Mouse (Mus musculus) myocyte (in vitro differentiated cells): ENCODE results near the gene Tnpo3. TPM values are rescaled to one million over a fixed set of nuclear protein-coding genes. Genes with fewer than 3 reads are reported as not detected.

ENCODE experiments used
- H3K27me3 ChIP-seq: one replicate; pipeline ENCODE4 v1.6.1; 2011; ENCODE audit not compliant: control insufficient read depth, insufficient read depth, insufficient read length
- H3K36me3 ChIP-seq: one replicate; pipeline ENCODE4 v1.6.1; 2011; ENCODE audit not compliant: control insufficient read depth, insufficient read depth
- H3K4me2 ChIP-seq: one replicate; pipeline ENCODE4 v1.6.1; 2011; ENCODE audit warnings: low read depth, control low read depth
- H3K4me3 ChIP-seq: one replicate; pipeline ENCODE4 v1.5.1; 2011; ENCODE audit warnings: mild to moderate bottlenecking, control low read depth, moderate library complexity
- H3K79me2 ChIP-seq: one replicate; pipeline ENCODE4 v1.6.1; 2011; ENCODE audit not compliant: control insufficient read depth, insufficient read depth
- H3ac ChIP-seq: one replicate; pipeline ENCODE4 v1.6.1; 2011; ENCODE audit not compliant: control insufficient read depth, insufficient read length
- CEBPB ChIP-seq: IDR thresholded peaks from 2 replicates; pipeline ENCODE4 v1.6.1; 2011; ENCODE audit warnings: mild to moderate bottlenecking, moderate library complexity; ENCODE audit not compliant: poor library complexity, insufficient read depth, severe bottlenecking
- E2F4 ChIP-seq: IDR thresholded peaks from one replicate; pipeline ENCODE4 v1.6.1; 2011; ENCODE audit warnings: mild to moderate bottlenecking, control low read depth, moderate library complexity; ENCODE audit not compliant: insufficient read depth
- MAX ChIP-seq: IDR thresholded peaks from one replicate; pipeline ENCODE4 v1.6.1; 2011; ENCODE audit warnings: low read depth, mild to moderate bottlenecking, control low read depth
- MYOD1 ChIP-seq, 3 experiments: IDR thresholded peaks; one replicate each; pipeline ENCODE4 v1.6.1; 2011; ENCODE audit warnings: control low read depth in 2 of 3, low read depth in 2 of 3, mild to moderate bottlenecking in 2 of 3, moderate library complexity in 1 of 3; ENCODE audit not compliant: insufficient read length in 2 of 3, control insufficient read depth in 1 of 3
- MYOG ChIP-seq, 3 experiments: IDR thresholded peaks; one replicate each; pipeline ENCODE4 v1.6.1; 2011; ENCODE audit warnings: control low read depth in 2 of 3, low read depth in 2 of 3, mild to moderate bottlenecking in 2 of 3; ENCODE audit not compliant: insufficient read length in 2 of 3, control insufficient read depth in 1 of 3, insufficient read depth in 1 of 3
- POLR2A ChIP-seq: IDR thresholded peaks from one replicate; pipeline ENCODE4 v1.6.1; 2011; ENCODE audit warnings: low read depth, mild to moderate bottlenecking, control low read depth, moderate library complexity; ENCODE audit not compliant: insufficient read length
- POLR2AphosphoS2 ChIP-seq: IDR thresholded peaks from one replicate; pipeline ENCODE4 v1.6.1; 2011; ENCODE audit warnings: low read depth, control low read depth; ENCODE audit not compliant: insufficient read length
- REST ChIP-seq: IDR thresholded peaks from one replicate; pipeline ENCODE4 v1.6.1; 2011; ENCODE audit warnings: mild to moderate bottlenecking, control low read depth, moderate library complexity; ENCODE audit not compliant: insufficient read depth, insufficient read length
- SRF ChIP-seq: IDR thresholded peaks from one replicate; pipeline ENCODE4 v1.6.1; 2011; ENCODE audit warnings: low read depth; ENCODE audit not compliant: control insufficient read depth, insufficient read length
- TCF12 ChIP-seq: IDR thresholded peaks from one replicate; pipeline ENCODE4 v1.6.1; 2011; ENCODE audit warnings: mild to moderate bottlenecking, control low read depth; ENCODE audit not compliant: poor library complexity, insufficient read depth, severe bottlenecking
- TCF3 ChIP-seq: IDR thresholded peaks from one replicate; pipeline ENCODE4 v1.6.1; 2011; ENCODE audit warnings: low read depth, control low read depth; ENCODE audit not compliant: insufficient read length
- USF1 ChIP-seq: IDR thresholded peaks from one replicate; pipeline ENCODE4 v1.6.1; 2011; ENCODE audit warnings: low read depth, mild to moderate bottlenecking, control low read depth, moderate library complexity
- polyA plus RNA-seq: library from polyadenylated mRNA; unstranded; fragments of >200 nt; fragmentation: generic; extraction: Trizol; gene quantifications from one replicate; pipeline ENCODE4 v1.2.1, GENCODE M21; 2012; ENCODE audit warnings: missing spikeins

Tnpo3 gene
- polyA plus RNA-seq, 1 experiment: 25.6 TPM

DNA sequence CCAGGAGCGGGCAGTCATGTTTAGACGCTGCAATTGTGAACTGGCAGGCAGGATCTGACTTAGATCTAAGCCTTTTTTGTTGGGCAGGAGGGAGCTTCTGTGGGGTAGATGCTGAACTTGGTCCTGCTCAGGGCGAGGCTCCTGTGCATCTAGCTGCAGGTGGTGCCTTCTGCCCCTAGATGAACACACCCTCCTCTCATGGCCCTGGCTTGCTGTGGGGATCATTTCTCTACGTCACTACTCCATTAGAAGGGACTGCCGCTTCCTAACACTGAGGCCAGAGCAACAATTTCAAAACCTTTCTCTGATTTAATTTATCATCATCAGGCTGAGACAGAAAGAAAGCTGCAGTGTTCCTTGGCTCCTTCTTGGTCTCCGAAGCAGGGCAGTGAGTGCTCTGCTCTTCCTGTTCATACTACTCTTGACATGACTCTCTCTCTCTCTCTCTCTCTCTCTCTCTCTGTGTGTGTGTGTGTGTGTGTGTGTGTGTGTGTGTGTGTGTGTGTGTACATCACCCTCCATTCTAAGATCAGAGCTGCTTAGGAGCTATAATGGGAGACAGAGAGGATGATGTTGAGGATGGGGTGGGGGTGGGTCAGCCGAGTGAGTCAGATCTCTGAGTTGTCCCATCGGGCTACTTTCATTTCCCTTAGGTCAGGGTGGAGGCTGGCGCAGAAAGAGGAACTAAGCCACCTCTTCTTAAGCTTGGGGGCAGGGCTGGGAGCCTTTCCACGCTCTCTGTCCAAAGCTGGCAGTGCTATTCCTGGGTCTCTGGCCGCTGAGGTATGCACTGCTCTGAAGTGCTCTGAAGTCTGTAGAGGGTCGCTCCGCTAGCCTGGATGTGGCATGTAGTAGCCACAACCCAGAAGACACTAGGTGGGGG is 80.9 kb downstream of the Tnpo3 start:
- Histone ChIP-seq H3K4me3 (no peak overlapping the region), H3K79me2 (no peaks in the 10 kb centered on the region), H3K4me2 (peak overlapping the region; percentile 57), H3K27me3 (peaks cover 12% of the 10 kb centered on the region), H3ac (no peak overlapping the region), H3K36me3 (no peaks in the 10 kb centered on the region)
- no peak for TF ChIP-seq MAX
- no peak for TF ChIP-seq SRF
- no peak for TF ChIP-seq USF1
- no peak for TF ChIP-seq REST
- TF ChIP-seq TCF12: no peak
- TF ChIP-seq POLR2AphosphoS2: no peak
- TF ChIP-seq CEBPB: no peak
- no peak for TF ChIP-seq E2F4
- TF ChIP-seq TCF3: no peak
- no peak for TF ChIP-seq MYOG (IDR thresholded peaks at IDR 0.05; ENCODE audit: control insufficient read depth in 1 of 3, insufficient read depth in 1 of 3, insufficient read length in 2 of 3, low read depth in 2 of 3)

DNA sequence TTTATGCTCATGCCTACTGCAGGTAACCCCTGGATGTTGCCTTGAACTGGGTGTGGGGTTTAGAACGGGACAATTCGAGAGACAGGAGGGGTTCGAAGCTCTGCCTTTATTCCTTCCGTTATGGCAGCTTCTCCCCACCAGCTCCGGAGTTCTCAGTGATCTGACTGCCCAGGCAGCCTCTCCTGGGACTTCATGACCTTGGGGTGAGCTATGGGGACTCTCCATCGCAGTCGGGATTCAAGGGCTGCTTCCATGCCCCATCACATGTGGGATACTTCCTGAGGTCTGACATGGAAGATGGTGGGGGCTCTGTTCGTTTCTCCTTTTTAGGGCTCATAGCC is 81.6 kb downstream of the Tnpo3 start:
- no peak for TF ChIP-seq CEBPB
- TF ChIP-seq E2F4: no peak
- no peak for TF ChIP-seq TCF12
- no peak for TF ChIP-seq USF1
- TF ChIP-seq REST: no peak
- no peak for TF ChIP-seq MYOD1 (IDR thresholded peaks at IDR 0.05; ENCODE audit: control insufficient read depth in 1 of 3, insufficient read length in 2 of 3, low read depth in 2 of 3)
- TF ChIP-seq POLR2A: no peak
- no peak for TF ChIP-seq SRF
- no peak for TF ChIP-seq MYOG (IDR thresholded peaks at IDR 0.05; ENCODE audit: control insufficient read depth in 1 of 3, insufficient read depth in 1 of 3, insufficient read length in 2 of 3, low read depth in 2 of 3)
- no peak for TF ChIP-seq POLR2AphosphoS2
- no peak for TF ChIP-seq TCF3
- no peak for TF ChIP-seq MAX
- Histone ChIP-seq H3ac (no peak overlapping the region), H3K36me3 (no peaks in the 10 kb centered on the region), H3K4me2 (no peak overlapping the region), H3K4me3 (no peak overlapping the region), H3K27me3 (peaks cover 12% of the 10 kb centered on the region), H3K79me2 (no peaks in the 10 kb centered on the region)

DNA sequence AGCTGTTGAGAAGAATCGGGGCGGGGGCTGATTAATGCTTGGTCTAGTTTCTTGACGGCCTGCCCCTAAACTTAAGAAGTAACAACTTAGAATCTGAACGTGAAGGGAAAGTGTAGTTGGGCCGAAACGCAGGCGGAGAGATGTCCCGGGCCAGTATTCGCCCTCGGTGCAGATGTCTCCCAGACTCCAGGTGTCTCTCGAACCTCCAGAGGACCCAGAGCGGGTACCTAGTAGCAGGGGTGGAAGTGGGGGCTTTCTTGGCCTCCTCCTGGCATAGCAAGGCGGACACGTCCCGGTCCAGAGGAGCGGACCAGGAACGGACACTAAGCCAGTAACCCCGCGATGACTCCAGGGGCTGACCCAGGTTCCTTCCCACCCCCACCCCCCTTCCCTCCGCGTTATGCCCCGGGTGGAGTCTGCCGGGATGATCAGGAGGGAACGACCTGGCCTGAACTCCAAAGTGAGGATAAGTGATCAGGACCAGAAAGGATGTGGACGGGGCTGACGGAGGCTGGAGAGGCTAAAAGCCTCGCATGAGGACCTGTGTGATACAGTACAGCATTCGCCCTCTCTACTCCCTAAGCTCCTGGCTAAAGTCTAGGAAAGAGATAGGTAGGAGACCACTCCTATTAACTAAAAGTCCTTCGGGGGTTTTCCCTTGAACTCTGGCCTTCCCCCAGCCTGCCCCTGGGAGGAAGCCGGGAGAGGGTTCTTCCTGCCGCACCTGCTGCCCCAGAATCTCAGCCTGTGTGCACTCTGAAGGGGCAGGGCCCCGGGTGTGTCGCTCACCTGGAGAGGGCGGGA is 82.1 kb downstream of the Tnpo3 start:
- Histone ChIP-seq H3ac (peak overlapping the region; percentile 14), H3K27me3 (peaks cover 12% of the 10 kb centered on the region), H3K4me3 (peak overlapping the region; percentile 6), H3K4me2 (peak overlapping the region; percentile 74), H3K36me3 (no peaks in the 10 kb centered on the region), H3K79me2 (no peaks in the 10 kb centered on the region)
- TF ChIP-seq REST (no peak), USF1 (no peak), CEBPB (no peak)

DNA sequence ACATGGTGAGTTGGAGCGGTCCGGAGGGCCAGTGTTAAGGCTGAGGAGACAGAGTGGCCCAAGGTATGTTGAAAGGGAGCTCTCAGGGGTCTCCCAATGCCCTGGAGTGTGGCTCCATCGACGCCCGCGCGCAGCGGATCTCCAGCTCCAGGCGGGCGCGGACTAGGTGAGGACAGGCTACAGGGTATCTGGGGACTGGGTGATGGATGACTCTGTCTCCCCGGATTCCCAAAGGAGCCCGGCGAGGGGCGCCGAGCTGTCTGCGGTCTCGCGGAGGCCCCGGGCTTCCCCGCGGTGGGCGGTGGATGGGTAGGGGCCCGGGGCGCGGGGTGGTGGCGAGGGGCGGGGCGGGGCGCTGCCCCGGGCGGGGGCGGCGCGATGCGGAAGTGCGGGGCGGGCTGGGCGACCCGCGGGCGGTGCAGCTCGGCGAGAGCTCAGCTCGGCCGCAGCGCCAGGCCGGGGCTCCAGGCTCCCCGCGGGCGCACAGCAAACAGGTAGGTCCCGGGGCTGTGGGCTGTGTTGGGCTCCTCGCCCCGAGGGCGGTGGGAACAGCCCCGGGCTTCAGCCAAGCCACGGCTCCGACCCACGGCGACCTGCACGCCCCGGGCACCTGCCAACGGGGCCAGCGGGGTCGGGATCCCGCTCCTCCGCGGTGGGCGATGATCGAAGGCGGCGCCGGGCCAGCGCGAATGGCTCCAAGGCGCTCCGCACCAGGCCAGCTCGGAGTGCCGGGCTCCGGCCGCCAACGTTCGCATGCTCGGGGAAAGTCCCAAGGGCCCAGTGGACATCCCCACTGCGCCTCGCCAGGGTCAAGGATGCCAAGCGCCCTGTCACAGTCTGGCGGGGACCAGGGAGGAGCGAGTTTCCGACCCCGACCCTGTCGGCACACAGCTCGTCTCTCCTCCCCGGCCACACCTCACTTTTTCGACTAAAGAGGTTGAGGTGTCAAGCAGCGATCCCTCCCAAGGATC is 83.1 kb downstream of the Tnpo3 start, which contains the start of gene Irf5:
TSS of gene Irf5 (plus strand) at position 345 of the 971 bp plus-strand sequence.
- H3K36me3 ChIP-seq: no peaks in the 10 kb centered on the region
- peak within 1 kb of the TSS; percentile 14 for H3ac ChIP-seq
- TF ChIP-seq MYOG (IDR thresholded peaks at IDR 0.05; ENCODE audit: control insufficient read depth in 1 of 3, insufficient read depth in 1 of 3, insufficient read length in 2 of 3, low read depth in 2 of 3) (no peak), POLR2A (no peak), TCF3 (no peak), REST (no peak), SRF (no peak), MAX (no peak), E2F4 (no peak), TCF12 (no peak), CEBPB (no peak)
- H3K27me3 ChIP-seq: peaks cover 12% of the 10 kb centered on the region
- H3K4me3 ChIP-seq: peak within 1 kb of the TSS; percentile 6
- no peaks in the 10 kb centered on the region for H3K79me2 ChIP-seq
- peak within 1 kb of the TSS; percentile 74 for H3K4me2 ChIP-seq
